Mouse (Mus musculus) MEL (cell line): ENCODE data around the gene Ank2. TPM values are rescaled to one million over a fixed set of nuclear protein-coding genes. Genes with fewer than 3 reads are reported as not detected.

Source experiments
- DNase-seq: peaks from one replicate; pipeline ENCODE4 v3.0.0; 2011; ENCODE audit warnings: low read depth, low spot score
- H3K27ac ChIP-seq: 2 replicates; pipeline ENCODE4 v1.5.1; 2012; ENCODE audit warnings: low read depth, mild to moderate bottlenecking, control low read depth, low read length, moderate library complexity; ENCODE audit not compliant: control insufficient read depth
- H3K27me3 ChIP-seq, 2 experiments: fragments of 150-350 bp in 1 of 2; sonication (generic) in 1 of 2; 2 replicates each; pipeline ENCODE4 v1.6.1; 2012; ENCODE audit warnings: low read length in 2 of 2, mild to moderate bottlenecking in 2 of 2, improper control_type of control experiment in 1 of 2, moderate library complexity in 1 of 2; ENCODE audit not compliant: insufficient read depth in 2 of 2, control insufficient read depth in 1 of 2
- H3K36me3 ChIP-seq, 2 experiments: 2 replicates each; pipeline ENCODE4 v1.6.1; 2012 to 2014; ENCODE audit warnings: low read length in 2 of 2, improper control_type of control experiment in 1 of 2, inconsistent platforms in 1 of 2, mild to moderate bottlenecking in 1 of 2; ENCODE audit not compliant: insufficient read depth in 2 of 2, control insufficient read depth in 1 of 2
- H3K4me1 ChIP-seq, 2 experiments: fragments of 150-350 bp in 1 of 2; sonication (generic) in 1 of 2; 2 replicates each; pipeline ENCODE4 v1.6.1; 2012; ENCODE audit warnings: low read length in 2 of 2, improper control_type of control experiment in 1 of 2, mild to moderate bottlenecking in 1 of 2; ENCODE audit not compliant: insufficient read depth in 2 of 2, control insufficient read depth in 1 of 2
- H3K4me3 ChIP-seq, 2 experiments: fragments of 150-350 bp in 1 of 2; sonication (generic) in 1 of 2; 2 replicates each; pipeline ENCODE4 v1.5.1; 2012; ENCODE audit warnings: low read depth in 2 of 2, low read length in 2 of 2, mild to moderate bottlenecking in 2 of 2, moderate library complexity in 2 of 2, control low read depth in 1 of 2, improper control_type of control experiment in 1 of 2; ENCODE audit not compliant: control insufficient read depth in 1 of 2, insufficient read depth in 1 of 2
- H3K79me2 ChIP-seq: 2 replicates; pipeline ENCODE4 v1.6.1; 2012; ENCODE audit warnings: mild to moderate bottlenecking, low read length, moderate library complexity; ENCODE audit not compliant: control insufficient read depth, poor library complexity, insufficient read depth
- H3K9ac ChIP-seq: 2 replicates; pipeline ENCODE4 v1.6.1; 2012; ENCODE audit warnings: low read depth, mild to moderate bottlenecking, control low read depth, low read length, moderate library complexity; ENCODE audit not compliant: control insufficient read depth, poor library complexity, severe bottlenecking
- H3K9me3 ChIP-seq: fragments of 150-350 bp; sonication (generic); replicated peaks from 2 replicates; pipeline ENCODE4 v1.6.1; 2012; ENCODE audit warnings: mild to moderate bottlenecking, low read length, improper control_type of control experiment, moderate library complexity; ENCODE audit not compliant: insufficient read depth
- BHLHE40 ChIP-seq: IDR thresholded peaks from 2 replicates; pipeline ENCODE4 v1.6.1; 2012; ENCODE audit warnings: low read depth, mild to moderate bottlenecking, inconsistent platforms, low read length, improper control_type of control experiment, borderline replicate concordance
- CTCF ChIP-seq, 3 experiments: IDR thresholded peaks in 2 of 3; conservative IDR thresholded peaks in 1 of 3; 2 replicates each; pipeline ENCODE4 v1.5.1; 2011 to 2012; ENCODE audit warnings: low read length in 3 of 3, low read depth in 2 of 3, mild to moderate bottlenecking in 2 of 3, improper control_type of control experiment in 1 of 3, inconsistent platforms in 1 of 3, mixed read lengths in 1 of 3, moderate library complexity in 1 of 3; ENCODE audit not compliant: control insufficient read depth in 1 of 3, insufficient read depth in 1 of 3, poor library complexity in 1 of 3, severe bottlenecking in 1 of 3
- GABPA ChIP-seq: IDR thresholded peaks from 2 replicates; pipeline ENCODE4 v1.6.1; 2012; ENCODE audit warnings: low read depth, mild to moderate bottlenecking, inconsistent platforms, low read length, improper control_type of control experiment, moderate library complexity
- JUND ChIP-seq: IDR thresholded peaks from 2 replicates; pipeline ENCODE4 v1.6.1; 2011; ENCODE audit warnings: low read depth, mild to moderate bottlenecking, improper control_type of control experiment, low read length
- KAT2A ChIP-seq: conservative IDR thresholded peaks from 2 replicates; pipeline ENCODE4 v1.6.1; 2012; ENCODE audit warnings: low read depth, low read length, improper control_type of control experiment, inconsistent platforms
- MAZ ChIP-seq: IDR thresholded peaks from 2 replicates; pipeline ENCODE4 v1.6.1; 2012; ENCODE audit warnings: low read depth, mild to moderate bottlenecking, inconsistent platforms, low read length, improper control_type of control experiment
- MXI1 ChIP-seq: IDR thresholded peaks from 2 replicates; pipeline ENCODE4 v1.6.1; 2011; ENCODE audit warnings: mild to moderate bottlenecking, low read depth, low read length, improper control_type of control experiment
- NRF1 ChIP-seq: IDR thresholded peaks from 2 replicates; pipeline ENCODE4 v1.6.1; 2014; ENCODE audit warnings: low read depth, mild to moderate bottlenecking, inconsistent platforms, low read length, improper control_type of control experiment, moderate library complexity; ENCODE audit not compliant: poor library complexity, insufficient read depth, severe bottlenecking
- POLR2A ChIP-seq, 2 experiments: IDR thresholded peaks; 2 replicates each; pipeline ENCODE4 v1.6.1; 2011 to 2012; ENCODE audit warnings: low read length in 2 of 2, mild to moderate bottlenecking in 2 of 2, control low read depth in 1 of 2, improper control_type of control experiment in 1 of 2, low read depth in 1 of 2, moderate library complexity in 1 of 2; ENCODE audit not compliant: control insufficient read depth in 1 of 2, insufficient read depth in 1 of 2, poor library complexity in 1 of 2
- POLR2AphosphoS2 ChIP-seq: IDR thresholded peaks from 2 replicates; pipeline ENCODE4 v1.6.1; 2011; ENCODE audit warnings: low read length, improper control_type of control experiment
- RAD21 ChIP-seq: IDR thresholded peaks from 2 replicates; pipeline ENCODE4 v1.6.1; 2011; ENCODE audit warnings: mild to moderate bottlenecking, low read depth, low read length, improper control_type of control experiment
- TBP ChIP-seq: IDR thresholded peaks from 2 replicates; pipeline ENCODE4 v1.8.0; 2011; ENCODE audit warnings: low read depth, low read length, improper control_type of control experiment
- TCF12 ChIP-seq: IDR thresholded peaks from 2 replicates; pipeline ENCODE4 v1.6.1; 2014; ENCODE audit warnings: low read depth, mild to moderate bottlenecking, inconsistent platforms, low read length, improper control_type of control experiment, moderate library complexity
- USF1 ChIP-seq: IDR thresholded peaks from 2 replicates; pipeline ENCODE4 v1.6.1; 2014; ENCODE audit warnings: low read depth, mild to moderate bottlenecking, inconsistent platforms, low read length, improper control_type of control experiment, moderate library complexity
- ZC3H11A ChIP-seq: IDR thresholded peaks from 2 replicates; pipeline ENCODE4 v1.6.1; 2012; ENCODE audit warnings: low read depth, mild to moderate bottlenecking, inconsistent platforms, low read length, improper control_type of control experiment
- ZKSCAN1 ChIP-seq: IDR thresholded peaks from 2 replicates; pipeline ENCODE4 v1.6.1; 2012; ENCODE audit warnings: low read depth, mild to moderate bottlenecking, inconsistent platforms, low read length, improper control_type of control experiment, moderate library complexity
- polyA plus RNA-seq, 2 experiments: library from polyadenylated mRNA; stranded (reverse) in 1 of 2; unstranded in 1 of 2; fragments of >175 nt in 1 of 2; fragments of >200 nt in 1 of 2; gene quantifications; 2 replicates each; pipeline versions ENCODE4 v1.2.1 to v1.2.4; 2012; ENCODE audit warnings: low replicate concordance in 2 of 2, low read depth in 1 of 2; ENCODE audit not compliant: insufficient read length in 2 of 2, insufficient read depth in 1 of 2, missing spikeins in 1 of 2
- total RNA-seq: library from RNA; depleted of rRNA; stranded (reverse); fragments of 300-350 nt; gene quantifications from 2 replicates; pipeline ENCODE4 v1.2.3, GENCODE M21; 2012

The Ank2 gene
- total and polyA plus RNA-seq, 3 experiments: 2.7 to 4.5 TPM; not detected in 1

- DNase-seq: no peak
- Histone ChIP-seq H3K79me2 (no peaks in the 10 kb centered on the region), H3K9ac (no peak overlapping the region), H3K4me1 (no peaks in the 10 kb centered on the region), H3K9me3 (no peaks in the 10 kb centered on the region), H3K36me3 (no peaks in the 10 kb centered on the region), H3K27ac (no peak overlapping the region)
- TF ChIP-seq BHLHE40 (no peak), ZKSCAN1 (no peak), TCF12 (no peak), GABPA (no peak), POLR2A (IDR thresholded peaks at IDR 0.05; ENCODE audit: control insufficient read depth in 1 of 2, insufficient read depth in 1 of 2, low read depth in 1 of 2, low read length in 2 of 2, poor library complexity in 1 of 2) (no peak), RAD21 (no peak), ZC3H11A (no peak), USF1 (no peak)
- TF ChIP-seq, all 39 proteins: peak for 0
- Histone ChIP-seq H3K4me3 (no peak overlapping the region), H3K27me3 (no peaks in the 10 kb centered on the region)
Observed at GRCm38 (mm10) chr3:127416950-127417349, 82.2 kb downstream of the Ank2 start.

- Histone ChIP-seq H3K9me3 (no peaks in the 10 kb centered on the region), H3K4me1 (no peaks in the 10 kb centered on the region)
Observed at GRCm38 (mm10) chr3:127414438-127414837, 84.7 kb downstream of the Ank2 start.

GRCm38 (mm10) chr3:127408684-127409550, 90.2 kb downstream of the Ank2 start:
- no peaks in the 10 kb centered on the region for H3K27me3 ChIP-seq
- H3K4me1 ChIP-seq: peaks cover 0 to 4% of the 10 kb centered on the region in 2 experiments; a peak in 2 of 4 replicates
- H3K27ac ChIP-seq: no peak overlapping the region
- TF ChIP-seq NRF1 (no peak), ZC3H11A (no peak), POLR2AphosphoS2 (no peak), MAZ (no peak), KAT2A (no peak), GABPA (no peak), TBP (no peak), BHLHE40 (no peak), USF1 (no peak), CTCF (IDR thresholded peaks at IDR 0.05 in 2 of 3, conservative IDR thresholded peaks at IDR 0.05 in 1 of 3; ENCODE audit: control insufficient read depth in 1 of 3, insufficient read depth in 1 of 3, low read depth in 2 of 3, low read length in 3 of 3, poor library complexity in 1 of 3, severe bottlenecking in 1 of 3) (no peak), MXI1 (no peak), JUND (no peak)
- H3K9me3 ChIP-seq: no peaks in the 10 kb centered on the region
- H3K9ac ChIP-seq: no peak overlapping the region
- H3K4me3 ChIP-seq: no peak overlapping the region
- DNase-seq: no peak
- peaks cover 0 to 2% of the 10 kb centered on the region in 2 experiments; a peak in 2 of 4 replicates for H3K36me3 ChIP-seq
- no peaks in the 10 kb centered on the region for H3K79me2 ChIP-seq

More at GRCm38 (mm10) chr3:127414438-127414837, 84.7 kb downstream of the Ank2 start:
- no peak overlapping the region for H3K4me3 ChIP-seq
- H3K9ac ChIP-seq: no peak overlapping the region
- no peaks in the 10 kb centered on the region for H3K79me2 ChIP-seq
- TF ChIP-seq CTCF (IDR thresholded peaks at IDR 0.05 in 2 of 3, conservative IDR thresholded peaks at IDR 0.05 in 1 of 3; ENCODE audit: control insufficient read depth in 1 of 3, insufficient read depth in 1 of 3, low read depth in 2 of 3, low read length in 3 of 3, poor library complexity in 1 of 3, severe bottlenecking in 1 of 3) (peak; percentile 32 to 45 (median 45); a peak in 5 of 6 replicates), USF1 (no peak), MXI1 (no peak)
- H3K27ac ChIP-seq: no peak overlapping the region
- no peaks in the 10 kb centered on the region for H3K36me3 ChIP-seq
- no peaks in the 10 kb centered on the region for H3K27me3 ChIP-seq
- DNase-seq: peak; percentile 47
